Mouse (Mus musculus) ES-Bruce4 (cell line): ENCODE results near the gene Capn11.

Experiments used
- CTCF ChIP-seq: IDR thresholded peaks from one replicate; pipeline ENCODE4 v1.8.1; 2011; ENCODE audit warnings: low read depth, low read length
- POLR2A ChIP-seq: IDR thresholded peaks from one replicate; pipeline ENCODE4 v1.8.1; 2011; ENCODE audit warnings: low read length; ENCODE audit not compliant: insufficient read depth

- TF ChIP-seq CTCF (no peak), POLR2A (no peak)
Measured at GRCm38 (mm10) chr17:45689120-45689519, 30.0 kb upstream of the Capn11 start.
